Mouse (Mus musculus) G1E (cell line): ENCODE results near the gene Eogt. TPM values are rescaled to one million over a fixed set of nuclear protein-coding genes. Genes with fewer than 3 reads are reported as not detected.

Experiments
- ATAC-seq: 2 replicates; pipeline ENCODE4 v1.8.0; 2016; ENCODE audit warnings: mild to moderate bottlenecking; ENCODE audit not compliant: insufficient number of reproducible peaks, poor library complexity, low FRiP score, severe bottlenecking; ENCODE audit errors: extremely low read depth
- DNase-seq: peaks from one replicate; pipeline ENCODE4 v3.0.0; 2012; ENCODE audit warnings: low spot score
- H3K27me3 ChIP-seq: 2 replicates; pipeline ENCODE4 v1.6.1; 2012; ENCODE audit warnings: mild to moderate bottlenecking, low read length, inconsistent platforms; ENCODE audit not compliant: insufficient read depth
- H3K36me3 ChIP-seq: replicated peaks from 2 replicates; pipeline ENCODE3; 2012; ENCODE audit warnings: mild to moderate bottlenecking, inconsistent platforms
- H3K4me1 ChIP-seq: 2 replicates; pipeline ENCODE4 v1.6.1; 2012; ENCODE audit warnings: low read depth, low read length, inconsistent platforms, mixed read lengths; ENCODE audit not compliant: insufficient read depth
- H3K4me3 ChIP-seq: 2 replicates; pipeline ENCODE4 v1.5.1; 2012; ENCODE audit warnings: low read depth, mild to moderate bottlenecking, inconsistent platforms, low read length, moderate library complexity, mixed read lengths
- H3K9me3 ChIP-seq: replicated peaks from 2 replicates; pipeline ENCODE4 v1.6.1; 2012; ENCODE audit warnings: inconsistent platforms
- CTCF ChIP-seq: IDR thresholded peaks from 2 replicates; pipeline ENCODE4 v1.5.1; 2012; ENCODE audit warnings: low read depth, low read length, inconsistent platforms, mixed read lengths
- GATA1 ChIP-seq: IDR thresholded peaks from 2 replicates; pipeline ENCODE4 v1.6.1; 2012; ENCODE audit warnings: borderline replicate concordance, low read length, inconsistent platforms, mixed read lengths
- GATA2 ChIP-seq: IDR thresholded peaks from 2 replicates; pipeline ENCODE4 v1.6.1; 2012; ENCODE audit warnings: low read depth, low read length, inconsistent platforms, borderline replicate concordance
- POLR2AphosphoS5 ChIP-seq: IDR thresholded peaks from 2 replicates; pipeline ENCODE4 v1.6.1; 2012; ENCODE audit warnings: low read depth, low read length, inconsistent platforms; ENCODE audit not compliant: insufficient replicate concordance
- TAL1 ChIP-seq: conservative IDR thresholded peaks from 2 replicates; pipeline ENCODE4 v1.6.1; 2012; ENCODE audit warnings: low read depth, low read length, inconsistent platforms, mixed read lengths
- polyA plus RNA-seq: library from polyadenylated mRNA; stranded (reverse); fragments of >175 nt; gene quantifications from 2 replicates; pipeline ENCODE4 v1.2.3, GENCODE M21; 2012
- total RNA-seq, 2 experiments: library from RNA; stranded (forward) in 1 of 2; stranded (reverse) in 1 of 2; fragments of 200-1000 nt in 1 of 2; fragments of >200 nt in 1 of 2; fragmentation: Nextera tagmentation in 1 of 2; gene quantifications; 2 replicates each; pipeline ENCODE4 v1.2.3; 2014 to 2017

Eogt gene
- total and polyA plus RNA-seq, 3 experiments: 0.61 to 21.2 (median 11.9) TPM

- TF ChIP-seq GATA2 (no peak), CTCF (no peak), POLR2AphosphoS5 (no peak), GATA1 (no peak), TAL1 (no peak)
- Histone ChIP-seq H3K27me3 (no peaks in the 10 kb centered on the region), H3K4me1 (peaks cover 9% of the 10 kb centered on the region), H3K4me3 (no peak overlapping the region), H3K36me3 (peaks cover 44% of the 10 kb centered on the region), H3K9me3 (no peaks in the 10 kb centered on the region)
- no peak for DNase-seq
- no peak for ATAC-seq
These were observed 36.8 kb downstream of the Eogt start for GRCm38 (mm10) chr6:97112177-97112576.

GRCm38 (mm10) chr6:97106777-97107176 is 42.2 kb downstream of the Eogt start:
- DNase-seq (peak; percentile 28), ATAC-seq (peak; percentile 73)
- H3K36me3 ChIP-seq: peaks cover 4% of the 10 kb centered on the region
- H3K4me3 ChIP-seq: no peak overlapping the region
- H3K9me3 ChIP-seq: no peaks in the 10 kb centered on the region
- TF ChIP-seq GATA2: no peak
- TF ChIP-seq TAL1: no peak
- TF ChIP-seq CTCF: peak; percentile 59
- TF ChIP-seq POLR2AphosphoS5: no peak
- no peak for TF ChIP-seq GATA1
- H3K4me1 ChIP-seq: no peaks in the 10 kb centered on the region
- 0 out of 2 replicates have a peak, but pooled peaks cover 3% of the 10 kb centered on the region for H3K27me3 ChIP-seq

- Histone ChIP-seq H3K4me1 (no peaks in the 10 kb centered on the region), H3K36me3 (peaks cover 2% of the 10 kb centered on the region), H3K9me3 (no peaks in the 10 kb centered on the region), H3K27me3 (0 out of 2 replicates have a peak, but pooled peaks cover 3% of the 10 kb centered on the region), H3K4me3 (no peak overlapping the region)
- ATAC-seq (no peak), DNase-seq (no peak)
- no peak for TF ChIP-seq TAL1
- no peak for TF ChIP-seq GATA2
- no peak for TF ChIP-seq POLR2AphosphoS5
- no peak for TF ChIP-seq CTCF
These were observed 42.9 kb downstream of the Eogt start for GRCm38 (mm10) chr6:97106106-97106505.

DNA sequence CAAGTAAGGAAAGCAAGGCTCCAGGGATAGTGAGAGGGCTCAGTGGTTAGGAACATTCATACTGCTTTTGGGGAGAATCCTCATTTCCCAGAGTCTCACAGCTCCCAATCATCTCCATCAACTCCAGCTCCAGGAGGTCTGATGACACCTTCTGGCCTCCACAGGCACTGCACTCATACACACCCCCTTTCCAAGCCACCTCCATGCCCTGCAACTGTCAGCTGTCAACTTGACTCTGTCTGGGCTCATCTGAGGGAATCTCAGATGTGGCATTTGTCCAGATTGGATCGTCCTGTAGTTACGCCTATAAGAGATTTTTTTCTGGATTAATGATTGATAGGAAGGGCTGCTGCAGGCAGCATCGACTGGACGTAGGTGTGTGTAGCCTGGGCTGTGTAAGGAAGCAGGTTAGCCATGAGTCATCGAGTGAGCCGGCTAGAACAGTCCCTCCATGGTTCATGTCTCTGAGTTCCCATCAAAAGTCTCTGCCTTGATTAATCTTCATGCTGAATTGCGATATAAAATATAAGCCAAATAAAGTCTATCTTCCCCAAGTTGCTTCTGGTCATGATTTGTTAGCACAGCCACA is 44.6 kb downstream of the Eogt start:
- Histone ChIP-seq H3K9me3 (no peaks in the 10 kb centered on the region), H3K4me1 (no peaks in the 10 kb centered on the region), H3K4me3 (no peak overlapping the region), H3K36me3 (no peaks in the 10 kb centered on the region), H3K27me3 (0 out of 2 replicates have a peak, but pooled peaks cover 3% of the 10 kb centered on the region)
- TF ChIP-seq CTCF: peak; percentile 2; the same call in 1 of the 2 replicates
- no peak for TF ChIP-seq TAL1
- ATAC-seq (0 out of 2 replicates have a peak, but pooled peaks have one; percentile 41), DNase-seq (no peak)

GRCm38 (mm10) chr6:97101958-97102702 is 46.9 kb downstream of the Eogt start:
- Histone ChIP-seq H3K36me3 (no peaks in the 10 kb centered on the region), H3K27me3 (0 out of 2 replicates have a peak, but pooled peaks cover 3% of the 10 kb centered on the region), H3K4me3 (no peak overlapping the region), H3K4me1 (no peaks in the 10 kb centered on the region), H3K9me3 (no peaks in the 10 kb centered on the region)
- no peak for TF ChIP-seq TAL1
- TF ChIP-seq POLR2AphosphoS5: no peak
- no peak for TF ChIP-seq GATA2
- TF ChIP-seq GATA1: no peak
- no peak for TF ChIP-seq CTCF
- no peak for ATAC-seq
- no peak for DNase-seq

- Histone ChIP-seq H3K36me3 (no peaks in the 10 kb centered on the region), H3K9me3 (no peaks in the 10 kb centered on the region), H3K27me3 (0 out of 2 replicates have a peak, but pooled peaks cover 3% of the 10 kb centered on the region), H3K4me1 (no peaks in the 10 kb centered on the region), H3K4me3 (no peak overlapping the region)
- DNase-seq: no peak
- no peak for TF ChIP-seq GATA2
- TF ChIP-seq TAL1: no peak
- TF ChIP-seq POLR2AphosphoS5: no peak
- no peak for TF ChIP-seq CTCF
- TF ChIP-seq GATA1: no peak
- ATAC-seq: no peak
These were observed 47.6 kb downstream of the Eogt start for GRCm38 (mm10) chr6:97101190-97101957.
